Mouse (Mus musculus) kidney, adult 2 months (tissue): ENCODE results near the gene Elmo1. TPM values are rescaled to one million over a fixed set of nuclear protein-coding genes. Genes with fewer than 3 reads are reported as not detected.

Experiments
- DNase-seq: peaks from one replicate; pipeline ENCODE4 v3.0.0; 2021
- H3K27ac ChIP-seq: fragments of 200-500 bp; 2 replicates; pipeline ENCODE4 v1.5.1; 2012; ENCODE audit warnings: low read depth, low read length, control low read depth, inconsistent platforms; ENCODE audit not compliant: insufficient read depth
- H3K27me3 ChIP-seq: fragments of 200-500 bp; replicated peaks from 2 replicates; pipeline ENCODE4 v1.6.1; 2012; ENCODE audit warnings: mild to moderate bottlenecking, moderate library complexity, low read length, inconsistent platforms; ENCODE audit not compliant: control insufficient read depth, insufficient read depth
- H3K36me3 ChIP-seq: fragments of 200-500 bp; 2 replicates; pipeline ENCODE4 v1.6.1; 2012; ENCODE audit warnings: mild to moderate bottlenecking, moderate library complexity, low read length, inconsistent platforms; ENCODE audit not compliant: control insufficient read depth, insufficient read depth
- H3K4me1 ChIP-seq: fragments of 200-500 bp; 2 replicates; pipeline ENCODE4 v1.6.1; 2011; ENCODE audit warnings: low read length; ENCODE audit not compliant: control insufficient read depth, insufficient read depth
- H3K4me3 ChIP-seq: fragments of 200-500 bp; 2 replicates; pipeline ENCODE4 v1.5.1; 2011; ENCODE audit warnings: mild to moderate bottlenecking, low read depth, low read length, control low read depth; ENCODE audit not compliant: insufficient read depth
- CTCF ChIP-seq: fragments of 200-500 bp; conservative IDR thresholded peaks from 2 replicates; pipeline ENCODE4 v1.5.1; 2011; ENCODE audit warnings: low read depth, mild to moderate bottlenecking, control low read depth, low read length, moderate library complexity, mixed read lengths; ENCODE audit not compliant: insufficient read depth, insufficient read length
- POLR2A ChIP-seq: fragments of 200-500 bp; IDR thresholded peaks from one replicate; pipeline ENCODE4 v1.6.1; 2011; ENCODE audit warnings: low read depth, low read length, control low read depth
- WGBS: fragments of 180-500 bp; shearing (Covaris S2); methylation state at CpG from one replicate; pipeline ENCODE4 v1.1.7; 2018; 5-methylcytosine and 5-hydroxymethylcytosine counted together
- polyA plus RNA-seq: library from polyadenylated mRNA; depleted of rRNA; stranded (reverse); fragments of >200 nt; gene quantifications from 2 replicates; pipeline ENCODE4 v1.2.3, GENCODE M21; 2012

The Elmo1 gene
- polyA plus RNA-seq, 1 experiment = 4.5 TPM

DNA sequence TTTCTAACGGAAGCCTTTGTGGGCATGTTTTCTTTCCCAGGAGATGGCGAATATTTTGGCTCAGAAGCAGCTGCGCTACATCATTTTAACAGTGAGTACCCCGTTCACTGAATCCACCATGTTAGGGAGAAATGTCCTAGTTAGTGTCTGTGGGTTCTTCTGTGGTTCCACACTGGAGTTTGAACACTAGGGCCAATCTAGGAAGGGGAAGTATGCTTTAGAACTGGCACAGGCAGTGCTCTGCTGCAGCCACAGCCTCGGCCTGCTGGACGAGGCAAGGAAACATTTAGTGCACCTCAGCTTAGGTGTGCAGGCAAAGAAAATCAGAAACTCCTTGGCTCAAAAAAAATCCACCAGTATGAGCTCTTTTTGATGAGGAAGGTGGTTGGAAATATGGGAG, 196.3 kb downstream of the Elmo1 start:
- H3K36me3 ChIP-seq = no peaks in the 10 kb centered on the region
- no peaks in the 10 kb centered on the region for H3K4me1 ChIP-seq
- H3K27ac ChIP-seq = no peak overlapping the region
- DNase-seq = no peak
- H3K4me3 ChIP-seq = no peak overlapping the region
- 89% methylated on average over 6 of the region's 6 CpGs for WGBS
- H3K27me3 ChIP-seq = no peaks in the 10 kb centered on the region
- TF ChIP-seq POLR2A = no peak
- TF ChIP-seq CTCF = no peak

DNA sequence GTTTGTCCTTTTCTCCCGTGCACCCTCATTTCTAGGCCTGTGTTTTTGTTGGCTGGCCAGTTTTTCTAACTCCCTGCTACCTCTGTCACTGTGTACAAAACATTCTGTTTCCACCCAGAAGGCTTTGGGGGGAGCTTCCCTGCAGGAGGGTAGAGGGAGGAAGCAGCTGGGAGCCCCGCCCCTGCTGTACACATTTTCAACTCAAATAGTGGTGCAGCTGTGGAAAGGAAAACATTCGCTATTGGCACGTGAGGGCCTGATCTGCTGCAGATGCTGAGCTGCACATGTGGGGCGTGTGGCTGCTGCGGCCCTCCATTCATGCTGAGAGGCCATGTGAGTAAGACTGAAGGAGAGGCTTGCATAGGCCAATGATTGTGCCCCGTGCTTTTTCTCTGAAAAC, 198.0 kb downstream of the Elmo1 start:
- Histone ChIP-seq H3K4me3 (no peak overlapping the region), H3K4me1 (no peaks in the 10 kb centered on the region), H3K36me3 (no peaks in the 10 kb centered on the region), H3K27ac (no peak overlapping the region), H3K27me3 (no peaks in the 10 kb centered on the region)
- DNase-seq = no peak
- TF ChIP-seq POLR2A (no peak), CTCF (no peak)
- 52% methylated on average over 7 of the region's 7 CpGs for WGBS

DNA sequence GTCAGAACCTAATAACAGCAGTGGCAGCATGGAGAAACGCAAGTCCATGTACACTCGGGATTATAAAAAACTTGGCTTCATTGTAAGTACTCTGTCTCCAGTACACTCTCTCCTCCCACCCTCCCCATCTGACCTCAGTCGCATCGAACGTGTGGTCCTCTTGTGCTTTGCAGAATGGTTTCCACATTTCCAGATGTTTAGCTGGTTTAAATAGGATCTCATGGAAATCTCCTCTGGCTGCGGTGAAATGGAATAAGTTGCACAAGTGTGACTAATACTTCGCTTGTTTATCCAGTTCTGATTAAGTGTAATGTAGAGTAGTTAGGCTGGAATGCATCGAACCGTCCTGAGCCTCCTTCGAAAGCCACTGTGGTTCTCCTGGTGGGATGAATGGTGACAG, 200.0 kb downstream of the Elmo1 start:
- H3K4me1 ChIP-seq = no peaks in the 10 kb centered on the region
- WGBS = 84% methylated on average over 10 of the region's 10 CpGs
- H3K36me3 ChIP-seq = no peaks in the 10 kb centered on the region
- TF ChIP-seq CTCF = no peak
- no peak for TF ChIP-seq POLR2A
- H3K4me3 ChIP-seq = no peak overlapping the region
- H3K27ac ChIP-seq = no peak overlapping the region
- H3K27me3 ChIP-seq = no peaks in the 10 kb centered on the region
- no peak for DNase-seq

DNA sequence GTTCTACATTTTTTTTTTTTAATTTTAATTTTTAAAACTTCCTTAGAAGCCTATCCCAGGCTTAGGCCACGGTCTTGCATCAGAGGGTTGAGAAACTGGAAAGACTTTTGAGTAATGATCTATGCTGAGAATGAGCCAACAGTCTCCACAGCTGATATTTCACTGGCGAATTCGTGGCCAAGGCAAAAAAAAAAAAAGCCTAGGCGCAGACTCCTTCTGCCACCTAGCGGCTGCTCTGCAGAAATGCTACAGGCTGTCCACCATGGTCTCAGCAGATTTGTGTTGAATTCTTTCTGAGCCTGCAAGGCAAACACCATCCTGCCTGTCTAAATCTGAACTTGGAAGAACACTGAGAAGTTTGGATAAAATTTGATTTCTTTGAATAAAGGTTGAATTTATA, 202.0 kb downstream of the Elmo1 start:
- 2% methylated on average over 5 of the region's 5 CpGs for WGBS
- peak; percentile 42 for DNase-seq
- Histone ChIP-seq H3K27me3 (no peaks in the 10 kb centered on the region), H3K27ac (no peak overlapping the region), H3K4me1 (no peaks in the 10 kb centered on the region), H3K4me3 (no peak overlapping the region), H3K36me3 (no peaks in the 10 kb centered on the region)
- no peak for TF ChIP-seq POLR2A
- TF ChIP-seq CTCF = peak; percentile 84

DNA sequence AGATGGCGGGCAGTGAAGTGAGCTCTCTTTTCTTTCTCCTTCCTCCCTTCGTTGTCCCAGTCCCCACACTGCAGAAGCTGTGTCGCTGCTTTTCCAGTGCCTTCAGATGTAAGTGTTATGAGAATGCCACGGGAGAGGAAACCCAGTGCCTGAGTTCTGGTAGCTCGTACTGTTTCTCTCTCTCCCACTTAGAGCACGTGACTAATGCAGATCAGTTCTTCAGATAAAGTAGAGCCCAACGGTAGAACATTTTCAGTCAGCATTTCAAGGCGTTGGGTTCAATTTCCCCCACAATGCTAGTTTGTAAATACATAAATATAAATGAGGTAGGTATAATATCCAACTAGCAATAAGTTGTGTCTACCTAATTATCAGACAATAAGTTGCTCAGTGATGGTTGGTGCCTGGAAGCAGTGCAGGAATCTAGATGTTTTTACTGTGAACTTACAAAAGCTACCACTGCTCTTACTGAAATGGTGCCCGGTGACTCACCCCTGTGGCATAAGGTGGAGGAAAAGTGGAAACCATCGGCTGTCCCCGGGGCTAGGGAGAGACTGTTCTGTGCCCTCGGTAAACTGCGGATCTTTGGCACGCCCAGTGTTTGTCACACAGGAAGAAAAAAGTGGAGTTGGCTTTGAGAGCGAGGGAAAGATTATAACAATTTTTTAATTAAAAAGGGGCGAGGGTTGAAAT, 205.0 kb downstream of the Elmo1 start:
- no peaks in the 10 kb centered on the region for H3K27me3 ChIP-seq
- no peaks in the 10 kb centered on the region for H3K36me3 ChIP-seq
- WGBS = 75% methylated on average over 16 of the region's 16 CpGs
- no peak overlapping the region for H3K4me3 ChIP-seq
- H3K27ac ChIP-seq = no peak overlapping the region
- no peak for DNase-seq
- no peaks in the 10 kb centered on the region for H3K4me1 ChIP-seq
- no peak for TF ChIP-seq CTCF
- no peak for TF ChIP-seq POLR2A

DNA sequence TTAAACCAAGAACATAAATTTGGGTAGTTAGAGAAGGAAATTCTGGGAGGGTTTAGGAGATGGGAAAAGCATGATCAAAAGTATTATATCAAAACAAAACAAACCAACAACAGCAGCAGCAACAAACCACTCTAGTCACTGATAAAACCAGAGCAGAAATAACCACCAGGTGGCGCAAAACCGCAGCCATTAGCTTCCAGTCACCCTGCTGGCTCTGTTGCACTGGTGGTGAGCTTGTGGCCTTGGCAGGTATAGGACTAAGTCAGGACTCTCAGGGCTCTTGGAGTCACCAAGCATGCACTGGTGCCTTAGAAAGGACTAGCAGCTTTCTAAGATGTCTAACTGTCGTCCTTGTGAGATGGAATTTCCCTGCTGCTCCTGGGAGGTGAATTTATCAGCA, 207.4 kb downstream of the Elmo1 start:
- no peak overlapping the region for H3K4me3 ChIP-seq
- DNase-seq = peak; percentile 55
- H3K36me3 ChIP-seq = no peaks in the 10 kb centered on the region
- WGBS = 21% methylated on average over 3 of the region's 3 CpGs
- H3K27me3 ChIP-seq = no peaks in the 10 kb centered on the region
- no peaks in the 10 kb centered on the region for H3K4me1 ChIP-seq
- H3K27ac ChIP-seq = no peak overlapping the region
- TF ChIP-seq POLR2A = no peak
- TF ChIP-seq CTCF = peak; percentile 76

DNA sequence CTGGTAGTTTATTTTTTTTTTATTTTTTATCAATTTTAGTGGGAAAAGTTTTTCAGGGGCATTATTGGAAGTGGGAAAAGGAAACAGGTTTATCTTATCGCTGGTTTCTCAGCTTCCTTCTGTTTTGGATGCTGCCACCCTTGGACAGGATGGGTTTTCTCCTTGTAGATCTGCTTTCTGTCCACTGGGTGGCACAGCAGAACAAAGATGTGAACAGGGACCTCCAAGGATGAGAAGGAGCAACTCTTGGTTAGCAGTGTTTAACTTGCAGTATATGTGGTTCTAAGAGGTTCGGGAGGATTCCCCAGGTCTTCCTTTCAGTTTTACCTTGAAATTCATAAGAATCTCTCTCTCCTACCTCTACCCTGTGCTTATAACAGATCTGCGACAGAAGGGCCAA, 209.0 kb downstream of the Elmo1 start:
- Histone ChIP-seq H3K36me3 (no peaks in the 10 kb centered on the region), H3K27ac (no peak overlapping the region), H3K27me3 (no peaks in the 10 kb centered on the region), H3K4me3 (no peak overlapping the region), H3K4me1 (no peaks in the 10 kb centered on the region)
- peak; percentile 36 for DNase-seq
- no peak for TF ChIP-seq POLR2A
- peak; percentile 56 for TF ChIP-seq CTCF
- WGBS = 56% methylated on average over 3 of the region's 3 CpGs
